ENCODE assay signal across 11 mouse cellular contexts in genomic region chr11:55397441-55397840, GRCm38 (mm10). TPM values are rescaled to one million over a fixed set of nuclear protein-coding genes. Genes with fewer than 3 reads are reported as not detected.
A peak's percentile ranks its signal among the peaks of the same experiment; 100 is the strongest.
DNase-seq lines count a peak whose midpoint lies in the region; ATAC-seq lines count a peak whose summit lies in the region.
"Had no signal": no experiment of that assay in that cellular context is flagged by ENCODE, and none has a peak within 500 bp of the region (broad histone marks: within the 10 kb centered on the region; RNA-seq: fewer than 3 reads in every experiment).

No protein-coding gene starts in this region.

- H3K4me3 ChIP-seq in kidney, embryonic 15.5 days (replicated peaks): no peak overlapping the region
- no peak overlapping the region for H3K4me3 ChIP-seq in heart, embryonic 16.5 days (ENCODE audit: low read length)

- ATAC-seq in kidney, embryonic 15.5 days (replicated peaks; ENCODE audit: low FRiP score): no peak
- 0 out of 2 replicates have a peak, but pooled peaks have one; percentile 32 for ATAC-seq in heart, embryonic 16.5 days (replicated peaks; ENCODE audit: extremely low read depth, insufficient read depth, low FRiP score)

- H3K27me3 ChIP-seq in kidney, embryonic 15.5 days: no peaks in the 10 kb centered on the region
- H3K27me3 ChIP-seq in heart, embryonic 16.5 days (ENCODE audit: control insufficient read depth, insufficient read depth, low read length): no peaks in the 10 kb centered on the region

- H3K27ac ChIP-seq in kidney, embryonic 15.5 days: no peak overlapping the region
- H3K27ac ChIP-seq in heart, embryonic 16.5 days (ENCODE audit: low read length): peak overlapping the region; percentile 79
- H3K27ac ChIP-seq: hindbrain, embryonic 14.5 days; macrophage had no signal

- 0 out of 2 replicates have a peak, but pooled peaks cover 3% of the 10 kb centered on the region for H3K4me1 ChIP-seq in kidney, embryonic 15.5 days
- peaks cover 10% of the 10 kb centered on the region for H3K4me1 ChIP-seq in heart, embryonic 16.5 days (ENCODE audit: control insufficient read depth, insufficient read depth, low read length)

- no peak overlapping the region for H3K9ac ChIP-seq in kidney, embryonic 15.5 days
- H3K9ac ChIP-seq in heart, embryonic 16.5 days (ENCODE audit: low read length): 0 out of 2 replicates have a peak overlapping the region, but pooled peaks have one; percentile 26
- H3K9ac ChIP-seq: hindbrain, embryonic 14.5 days had no signal

- H3K4me2 ChIP-seq in kidney, embryonic 15.5 days: no peak overlapping the region
- no peak overlapping the region for H3K4me2 ChIP-seq in heart, embryonic 16.5 days (ENCODE audit: low read depth, low read length)
- H3K4me2 ChIP-seq: hindbrain, embryonic 14.5 days had no signal

- no peaks in the 10 kb centered on the region for H3K9me3 ChIP-seq in kidney, embryonic 15.5 days (replicated peaks)
- no peaks in the 10 kb centered on the region for H3K9me3 ChIP-seq in heart, embryonic 16.5 days (replicated peaks; ENCODE audit: control insufficient read depth, low read length)

- peaks cover 77% of the 10 kb centered on the region for H3K36me3 ChIP-seq in kidney, embryonic 15.5 days
- peaks cover 63% of the 10 kb centered on the region for H3K36me3 ChIP-seq in heart, embryonic 16.5 days (ENCODE audit: control insufficient read depth, insufficient read depth)

- 83% methylated on average over 9 of the region's 9 CpGs for WGBS in kidney, embryonic 15.5 days
- 79% methylated on average over 9 of the region's 9 CpGs for WGBS in heart, embryonic 16.5 days

- DNase-seq in kidney, adult 9 months: peak; percentile 33
- peak; percentile 50 to 55 for DNase-seq in right cerebral cortex, postnatal 10 days (ENCODE audit: low spot score in 2 of 2)
- DNase-seq in right cerebral cortex, adult 18-20 months: no peak
- DNase-seq in Muller cell, postnatal 12 days (ENCODE audit: inconsistent ontology term): no peak
- no peak for DNase-seq in spleen, adult 12 weeks (ENCODE audit: low spot score)
- no peak for DNase-seq in left cerebral cortex, adult 8-10 months (ENCODE audit: low spot score in 2 of 2)
- DNase-seq: thymus, postnatal 4 days had no signal

RNA-seq across cellular contexts. Expression of gene Sparc, which starts 25.5 kb away (rescaled TPM):
- 1,364 and 1,510 TPM in 2 replicates for polyA plus RNA-seq in kidney, embryonic 15.5 days (2015; fragmentation: Nextera tagmentation; extraction: Ambion mirVana)
- polyA plus RNA-seq in heart, embryonic 16.5 days (2015; fragmentation: Nextera tagmentation; extraction: Ambion mirVana): 1,876 and 1,966 TPM in 2 replicates
- 100 to 1,000 TPM; 217 to 328 (median 260) TPM for total RNA-seq in left cerebral cortex, adult 8-10 months (2022)

Comparison
In these comparisons a context has a peak if more than half of its experiments do, and no peak if none do; other contexts are left out.
1. DNase-seq: peak in kidney, adult 9 months (single experiment) and right cerebral cortex, postnatal 10 days (2 of 2); none in right cerebral cortex, adult 18-20 months (single experiment), Muller cell, postnatal 12 days (single experiment), spleen, adult 12 weeks (single experiment) and left cerebral cortex, adult 8-10 months (0 of 2).